Mouse (Mus musculus) urinary bladder, postnatal 10 days (tissue): ENCODE data around the gene Mrvi1.
A peak's percentile ranks its signal among the peaks of the same experiment; 100 is the strongest.

Experiments
- DNase-seq: peaks from one replicate; pipeline ENCODE4 v3.0.0; 2022; ENCODE audit warnings: low spot score

Mrvi1 gene

DNA sequence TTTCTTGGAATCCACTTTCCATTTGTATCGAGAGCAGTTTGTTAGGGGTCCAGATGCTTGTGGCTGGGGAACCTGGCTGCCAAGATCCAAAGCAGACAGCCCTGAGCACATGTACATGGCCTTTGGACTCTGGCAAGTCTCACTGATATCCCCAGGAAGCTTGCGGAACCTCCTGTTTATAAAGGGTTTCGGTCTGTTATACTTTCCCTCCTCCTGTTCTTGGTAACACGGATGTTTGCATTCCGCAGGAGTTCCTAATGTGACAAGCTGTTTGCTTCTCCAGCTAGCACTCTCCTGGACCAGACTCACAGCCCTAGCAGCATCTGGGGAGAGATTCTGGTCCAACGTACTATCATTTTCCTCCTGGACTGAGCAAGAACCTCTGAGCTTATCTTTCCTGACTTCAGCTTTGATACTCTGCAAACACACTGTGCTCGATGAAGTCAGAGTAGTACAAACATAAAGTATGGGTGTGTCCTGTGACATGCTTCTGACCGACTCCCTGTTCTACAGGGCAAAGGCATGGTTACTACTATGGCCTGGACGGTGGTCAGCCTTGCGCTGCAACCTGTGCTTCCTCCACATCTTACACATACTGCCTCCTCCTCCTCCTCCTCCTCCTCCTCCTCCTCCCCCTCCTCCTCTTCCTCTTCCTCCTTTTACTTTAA, 88.2 kb downstream of the Mrvi1 start:
- no peak for DNase-seq

DNA sequence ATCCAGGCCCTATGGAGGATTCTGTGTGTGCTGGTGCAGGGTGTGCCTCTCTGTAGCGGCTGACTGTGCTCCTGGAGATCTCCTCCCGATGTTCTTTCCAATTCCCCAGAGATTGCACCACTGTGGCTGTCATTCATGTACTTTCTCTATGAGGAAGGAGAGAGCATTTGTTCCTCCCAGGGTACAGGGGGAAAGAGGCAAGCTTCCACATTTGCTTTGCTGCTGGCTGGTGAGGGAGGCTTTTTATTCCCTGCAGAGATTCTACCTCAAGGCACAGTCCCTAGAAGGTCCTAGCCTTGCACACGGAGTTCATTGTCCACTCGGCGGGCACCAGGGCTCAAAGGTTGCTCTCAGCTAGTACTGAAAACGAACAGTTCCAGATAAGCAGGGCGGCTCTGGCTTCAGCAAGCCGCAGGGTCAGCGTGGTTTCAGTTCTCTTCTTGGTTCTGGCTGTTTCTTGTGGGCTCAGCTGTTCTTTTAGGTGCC, 90.7 kb downstream of the Mrvi1 start:
- no peak for DNase-seq

- DNase-seq = no peak
Observed at GRCm38 (mm10) chr7:110881746-110882333, 100.4 kb downstream of the Mrvi1 start.

- no peak for DNase-seq
Observed at GRCm38 (mm10) chr7:110878028-110878427, 104.2 kb downstream of the Mrvi1 start.

- DNase-seq = no peak
Observed at GRCm38 (mm10) chr7:110876965-110877364, 105.3 kb downstream of the Mrvi1 start.

DNA sequence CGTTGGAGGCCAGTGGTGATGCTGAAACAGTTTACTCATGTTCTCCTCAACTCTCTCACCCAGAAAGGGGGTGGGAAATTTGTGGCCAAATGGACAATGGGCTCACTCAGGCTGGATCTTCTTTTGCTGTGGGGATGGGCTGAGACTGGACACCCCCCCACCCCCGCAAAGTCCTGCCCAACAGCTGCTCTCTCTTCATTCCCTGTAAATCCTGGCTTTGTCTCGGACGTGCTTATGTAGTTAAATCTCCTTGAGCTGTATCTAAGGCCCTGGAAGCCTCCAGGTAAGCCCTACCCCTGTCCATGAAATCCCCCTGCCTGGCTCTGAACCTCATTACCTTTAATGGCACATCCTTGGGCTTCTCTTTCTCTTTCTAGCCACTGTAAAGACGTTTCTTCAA, 113.5 kb downstream of the Mrvi1 start:
- DNase-seq = no peak

DNA sequence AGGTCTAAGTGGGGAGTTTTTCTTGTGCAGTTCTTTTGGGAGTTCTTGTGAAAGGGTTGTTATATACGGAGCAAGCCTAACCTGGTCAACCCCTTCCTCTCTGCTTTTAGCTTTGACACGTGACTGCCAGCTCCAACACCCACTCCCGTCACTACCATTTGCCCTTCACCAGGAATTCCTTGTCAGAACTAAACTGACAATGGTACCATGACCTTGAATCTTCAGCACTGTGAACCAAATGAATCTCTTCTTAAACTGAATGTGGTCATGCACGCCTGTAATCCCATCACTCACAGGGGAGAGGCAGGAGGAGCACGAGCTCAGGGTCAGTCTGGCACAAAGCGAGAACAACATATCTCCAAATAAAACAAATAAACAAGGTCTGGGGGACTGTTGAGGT, 115.1 kb downstream of the Mrvi1 start:
- no peak for DNase-seq

GRCm38 (mm10) chr7:110866021-110866420, 116.2 kb downstream of the Mrvi1 start:
- DNase-seq = no peak

DNA sequence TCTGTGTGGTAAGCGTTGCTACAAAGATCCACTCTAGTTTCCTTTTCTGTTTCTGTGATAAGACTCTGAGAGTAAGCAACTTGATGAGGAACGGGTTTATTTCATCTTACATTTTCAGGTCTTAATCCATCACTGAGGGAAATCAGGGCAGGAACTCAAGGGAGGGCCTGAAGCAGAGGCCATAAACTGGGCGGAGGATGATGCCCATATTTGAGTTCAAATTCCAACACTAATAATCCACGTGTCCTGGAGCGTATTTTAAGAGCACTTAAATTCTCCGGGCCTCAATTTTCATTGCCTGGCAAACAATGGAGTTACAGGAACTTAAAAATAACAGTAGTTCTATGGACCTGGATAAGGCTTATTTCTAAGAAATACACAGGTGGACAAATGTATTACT, 116.7 kb downstream of the Mrvi1 start:
- DNase-seq = no peak

- DNase-seq = no peak
Observed at GRCm38 (mm10) chr7:110865038-110865437, 117.2 kb downstream of the Mrvi1 start.

GRCm38 (mm10) chr7:110862751-110863289, 119.4 kb downstream of the Mrvi1 start, which contains the start of gene Lyve1:
TSS of gene Lyve1 (minus strand) at chr7:110863239.
- no peak for DNase-seq

- DNase-seq = no peak
Observed at GRCm38 (mm10) chr7:110860129-110860528, 122.1 kb downstream of the Mrvi1 start.

- no peak for DNase-seq
Observed at GRCm38 (mm10) chr7:110855604-110856003, 126.7 kb downstream of the Mrvi1 start.

- DNase-seq = no peak
Observed at GRCm38 (mm10) chr7:110854927-110855546, 127.2 kb downstream of the Mrvi1 start.

- DNase-seq = no peak
Observed at GRCm38 (mm10) chr7:110854519-110854918, 127.7 kb downstream of the Mrvi1 start.

DNA sequence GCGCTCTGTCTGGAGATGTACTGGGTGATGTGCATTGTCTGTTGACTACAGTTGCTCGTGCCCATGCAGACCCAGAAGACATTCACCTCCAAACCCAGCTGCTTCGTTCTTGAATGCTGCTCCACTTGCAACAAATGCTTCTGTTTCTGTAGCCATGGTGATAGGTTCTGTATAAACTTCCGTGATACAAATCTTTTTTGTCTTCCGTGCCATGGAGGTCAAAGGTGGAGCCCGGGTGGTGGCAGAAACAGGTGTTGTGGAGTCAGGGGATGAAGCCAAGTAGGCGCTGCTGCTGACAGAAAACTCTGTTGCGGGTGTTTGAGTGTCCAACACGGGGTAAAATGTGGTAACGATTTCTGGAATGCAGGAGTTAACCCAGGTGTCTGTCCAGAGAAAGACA, 128.7 kb downstream of the Mrvi1 start:
- DNase-seq = no peak

DNA sequence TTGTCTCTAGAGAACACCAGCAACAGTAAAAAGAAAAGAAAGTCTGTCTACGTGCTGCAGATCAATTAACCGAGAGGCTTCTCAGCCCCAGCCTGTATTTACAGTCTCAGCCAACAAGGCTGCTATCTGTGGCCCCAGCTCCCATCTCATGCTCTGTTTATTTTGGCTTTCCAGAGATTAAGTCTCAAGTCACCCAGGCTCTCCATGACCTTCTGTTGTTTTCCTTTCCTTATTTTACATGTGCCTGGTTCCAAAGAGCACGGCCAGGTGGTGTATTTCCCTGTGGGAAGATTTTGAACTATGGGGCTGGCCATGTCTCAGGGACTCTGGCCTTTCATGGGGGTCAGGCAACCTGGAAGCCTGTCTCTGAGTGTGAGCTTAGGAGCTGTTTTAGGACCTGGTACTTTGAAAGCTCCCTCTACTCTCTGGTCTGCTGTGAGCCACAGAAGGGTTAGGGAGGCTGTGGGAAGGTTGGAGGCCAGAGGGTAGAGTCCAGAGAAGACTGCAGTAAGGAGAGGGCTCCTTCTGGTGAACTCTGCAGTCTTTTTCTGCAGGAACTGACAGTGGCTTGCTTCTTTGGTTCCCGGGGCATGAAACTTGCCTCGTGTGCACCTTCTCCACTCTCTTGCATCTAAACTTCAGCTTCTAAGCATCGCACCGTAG, 130.6 kb downstream of the Mrvi1 start:
- DNase-seq = no peak

- DNase-seq = no peak
Observed at GRCm38 (mm10) chr7:110848371-110848770, 133.9 kb downstream of the Mrvi1 start.

DNA sequence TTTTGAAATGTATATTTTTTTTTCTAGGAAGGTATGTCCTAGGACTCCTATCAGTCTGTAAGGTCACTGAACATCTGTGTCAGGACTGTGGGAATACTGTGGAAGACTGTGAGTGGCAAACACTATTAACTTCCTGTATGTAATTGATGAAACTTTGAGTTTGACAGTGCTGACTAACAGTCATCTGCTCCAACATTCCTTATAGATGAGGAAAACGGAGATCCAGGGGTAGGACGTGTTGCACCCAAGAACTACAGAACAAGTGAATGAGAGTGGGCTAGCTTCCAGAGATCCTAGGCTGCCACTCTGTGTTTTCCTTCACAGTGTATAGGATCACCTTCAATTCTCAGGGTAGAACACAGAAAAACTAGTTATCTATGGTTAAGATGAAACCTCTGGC, 134.9 kb downstream of the Mrvi1 start:
- DNase-seq = no peak

- peak; percentile 65 for DNase-seq
Observed at GRCm38 (mm10) chr7:110843916-110844874, 138.1 kb downstream of the Mrvi1 start, which contains the start of gene Rnf141. TSS of gene Rnf141 (minus strand) at chr7:110844457.

DNA sequence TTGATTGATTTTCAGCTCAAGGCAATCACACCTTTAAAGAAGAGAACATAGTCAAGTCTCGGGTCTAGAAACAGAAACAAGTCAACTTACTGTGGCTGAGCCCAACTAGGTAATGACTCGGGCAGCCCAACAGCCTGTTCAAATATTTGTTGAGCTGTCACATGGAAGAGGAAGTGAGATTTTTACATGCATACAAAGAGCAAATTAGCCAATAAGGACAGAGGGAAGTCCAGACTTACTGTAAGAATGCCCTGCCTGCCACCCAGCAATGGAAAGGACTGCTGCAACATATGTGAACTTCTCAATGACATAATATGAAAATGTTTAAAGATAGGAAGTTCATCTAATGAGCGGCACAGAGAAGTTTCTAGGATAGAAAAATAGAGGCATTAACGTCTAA, 141.9 kb downstream of the Mrvi1 start:
- DNase-seq = no peak
